Mouse (Mus musculus) spleen, postnatal 0 days (tissue): ENCODE data around the gene Vmn1r35. TPM values are rescaled to one million over a fixed set of nuclear protein-coding genes. Genes with fewer than 3 reads are reported as not detected.

Source experiments
- polyA plus RNA-seq: library from polyadenylated mRNA; unstranded; fragments of >200 nt; fragmentation: Nextera tagmentation; extraction: Ambion mirVana; gene quantifications from 2 replicates; pipeline ENCODE4 v1.2.1, GENCODE M21; 2015

Vmn1r35 gene
- not detected in 2 replicates for polyA plus RNA-seq

DNA sequence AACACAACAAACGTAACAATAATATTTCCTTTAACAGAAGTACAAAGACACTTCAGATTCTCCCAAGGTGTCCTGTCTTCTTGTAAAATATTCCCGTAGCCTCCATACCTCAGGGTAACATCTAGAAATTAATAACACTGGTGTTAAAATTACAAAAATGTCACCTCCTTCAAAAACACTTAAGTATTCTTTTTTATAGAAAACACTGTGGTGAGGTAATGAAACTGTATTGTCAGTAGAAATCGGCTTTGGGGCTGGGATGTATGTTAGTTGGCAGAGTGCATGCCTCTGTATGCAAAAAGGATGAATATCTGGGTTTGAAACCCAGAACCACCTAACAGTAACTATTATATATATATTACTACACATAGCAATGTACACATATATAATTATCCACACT, at the start of gene Vmn1r35:
Gene Vmn1r35 (minus strand): TSS at position 101 of the 400 bp plus-strand sequence.

DNA sequence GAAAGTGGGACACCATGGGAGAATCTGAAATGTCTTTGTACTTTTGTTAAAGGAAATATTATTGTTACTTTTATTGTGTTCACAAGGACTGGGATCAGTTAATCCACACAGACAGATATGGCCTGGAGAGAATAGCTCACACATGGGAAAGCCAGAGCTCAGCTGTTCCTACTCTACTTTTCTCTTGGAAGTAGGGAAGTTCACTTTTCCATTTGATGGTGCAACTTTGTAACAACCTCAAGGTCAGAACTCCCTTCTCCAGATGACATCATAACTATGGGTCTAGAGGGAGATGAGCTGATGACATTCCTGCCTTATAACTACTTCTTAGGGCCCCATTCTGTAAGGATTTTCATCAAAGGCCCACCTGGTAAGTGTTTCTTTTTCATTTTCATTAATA, 43.4 kb upstream of the Vmn1r35 start, which contains the start of gene Vmn1r37:
Gene Vmn1r37 (plus strand): TSS at position 301 of the 400 bp plus-strand sequence.

DNA sequence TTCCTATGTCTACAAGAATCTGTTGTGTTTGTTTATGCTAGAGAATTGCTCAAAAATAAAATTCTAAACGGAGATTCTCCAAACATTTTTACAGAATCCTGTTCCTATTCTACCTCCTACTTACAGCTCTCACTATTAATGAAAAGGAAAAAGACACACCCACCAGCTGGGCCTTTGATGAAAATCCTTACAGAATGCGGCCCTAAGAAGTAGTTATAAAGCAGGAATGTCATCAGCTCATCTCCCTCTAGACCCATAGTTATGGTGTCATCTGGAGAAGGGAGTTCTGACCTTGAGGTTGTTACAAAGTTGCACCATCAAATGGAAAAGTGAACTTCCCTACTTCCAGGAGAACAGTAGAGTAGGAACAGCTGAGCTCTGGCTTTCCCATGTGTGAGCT, 33.4 kb upstream of the Vmn1r35 start, which contains the start of gene Vmn1r36:
Gene Vmn1r36 (minus strand): TSS at position 101 of the 400 bp plus-strand sequence.

DNA sequence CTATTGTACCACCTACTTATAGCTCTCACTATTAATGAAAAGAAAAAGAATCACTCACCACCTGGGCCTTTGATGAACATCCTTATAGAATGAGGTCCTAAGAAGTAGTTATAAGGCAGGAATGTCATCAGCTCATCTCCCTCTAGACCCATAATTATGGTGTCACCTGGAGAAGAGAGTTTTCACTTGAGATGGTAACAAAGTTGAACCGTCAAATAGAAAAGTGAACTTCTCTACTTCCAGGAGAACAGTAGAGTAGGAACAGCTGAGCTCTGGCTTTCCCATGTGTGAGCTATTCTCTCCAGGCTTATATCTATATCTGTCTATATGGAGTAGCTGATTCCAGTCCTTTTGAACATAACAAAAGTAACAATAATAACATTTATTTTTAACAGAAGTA, 41.9 kb downstream of the Vmn1r35 start, which contains the start of gene Vmn1r34:
Gene Vmn1r34 (minus strand): TSS at position 101 of the 400 bp plus-strand sequence.

Other genes starting within 250 kb of the Vmn1r35 start
- 101 and 110 TPM in 2 replicates for gene Mad2l1, start 150.5 kb downstream of the Vmn1r35 start, polyA plus RNA-seq
- 0.07 TPM in 1 of 2 replicates, not detected in the other for gene Vmn1r32, start 125.8 kb downstream of the Vmn1r35 start, polyA plus RNA-seq
- not detected in 2 replicates for gene Vmn1r33, start 67.6 kb downstream of the Vmn1r35 start, polyA plus RNA-seq
- gene Vmn1r34, start 42.0 kb downstream of the Vmn1r35 start, polyA plus RNA-seq = not detected in 2 replicates
- gene Vmn1r36, start 33.3 kb upstream of the Vmn1r35 start, polyA plus RNA-seq = not detected in 2 replicates
- not detected in 2 replicates for gene Vmn1r37, start 43.5 kb upstream of the Vmn1r35 start, polyA plus RNA-seq
- gene Vmn1r38, start 96.7 kb upstream of the Vmn1r35 start, polyA plus RNA-seq = not detected in 2 replicates
- gene Vmn1r39, start 124.7 kb upstream of the Vmn1r35 start, polyA plus RNA-seq = not detected in 2 replicates
- gene Gng12, start 210.5 kb upstream of the Vmn1r35 start, polyA plus RNA-seq = 29.1 and 36.0 TPM in 2 replicates